Mouse (Mus musculus) testis, postnatal 10 days (tissue): ENCODE results near the gene Slc9a5.

Experiments used
- DNase-seq: peaks from one replicate; pipeline ENCODE4 v3.0.0; 2021; ENCODE audit warnings: low spot score

Slc9a5 gene

GRCm38 (mm10) chr8:105408331-105408730, 59.7 kb downstream of the Slc9a5 start:
- peak; percentile 34 for DNase-seq

- no peak for DNase-seq
Measured at GRCm38 (mm10) chr8:105409947-105410346, 61.3 kb downstream of the Slc9a5 start.

DNA sequence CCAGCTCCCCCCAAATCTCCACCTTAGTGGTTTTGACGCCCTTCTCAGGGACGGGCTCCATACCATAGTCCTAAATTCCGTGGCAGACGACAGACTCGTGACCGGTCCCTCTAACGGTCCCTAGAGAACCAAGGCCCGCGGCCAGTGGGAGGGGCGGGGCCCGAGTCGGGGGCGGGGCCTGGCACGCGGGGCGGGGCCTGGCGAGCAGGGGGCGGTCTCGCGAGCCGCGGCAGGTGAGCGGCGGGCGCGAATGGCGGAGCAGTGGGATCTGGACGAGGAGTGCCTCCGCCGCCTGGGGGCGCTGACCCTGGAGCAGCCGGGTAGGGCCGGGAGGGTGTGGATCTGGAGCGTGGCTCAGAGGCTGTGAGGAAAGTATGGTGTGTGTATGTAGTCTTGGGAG, 64.7 kb downstream of the Slc9a5 start, which contains the start of the genes Kctd19 and Lrrc36:
TSS of gene Kctd19 (minus strand) at position 112 of the 400 bp plus-strand sequence.
TSS of gene Lrrc36 (plus strand) at position 181 of the 400 bp plus-strand sequence.
- peak; percentile 83 for DNase-seq

- DNase-seq, result no peak
Measured at GRCm38 (mm10) chr8:105418992-105419391, 70.3 kb downstream of the Slc9a5 start.
